Mouse (Mus musculus) MEL (cell line): Measurements from ENCODE around the gene Sh2d6. TPM values are rescaled to one million over a fixed set of nuclear protein-coding genes. Genes with fewer than 3 reads are reported as not detected.

Source experiments
- DNase-seq: peaks from one replicate; pipeline ENCODE4 v3.0.0; 2011; ENCODE audit warnings: low read depth, low spot score
- H3K27ac ChIP-seq: 2 replicates; pipeline ENCODE4 v1.5.1; 2012; ENCODE audit warnings: low read depth, mild to moderate bottlenecking, control low read depth, low read length, moderate library complexity; ENCODE audit not compliant: control insufficient read depth
- H3K27me3 ChIP-seq, 2 experiments: fragments of 150-350 bp in 1 of 2; sonication (generic) in 1 of 2; 2 replicates each; pipeline ENCODE4 v1.6.1; 2012; ENCODE audit warnings: low read length in 2 of 2, mild to moderate bottlenecking in 2 of 2, improper control_type of control experiment in 1 of 2, moderate library complexity in 1 of 2; ENCODE audit not compliant: insufficient read depth in 2 of 2, control insufficient read depth in 1 of 2
- H3K36me3 ChIP-seq, 2 experiments: 2 replicates each; pipeline ENCODE4 v1.6.1; 2012 to 2014; ENCODE audit warnings: low read length in 2 of 2, improper control_type of control experiment in 1 of 2, inconsistent platforms in 1 of 2, mild to moderate bottlenecking in 1 of 2; ENCODE audit not compliant: insufficient read depth in 2 of 2, control insufficient read depth in 1 of 2
- H3K4me1 ChIP-seq, 2 experiments: fragments of 150-350 bp in 1 of 2; sonication (generic) in 1 of 2; 2 replicates each; pipeline ENCODE4 v1.6.1; 2012; ENCODE audit warnings: low read length in 2 of 2, improper control_type of control experiment in 1 of 2, mild to moderate bottlenecking in 1 of 2; ENCODE audit not compliant: insufficient read depth in 2 of 2, control insufficient read depth in 1 of 2
- H3K4me3 ChIP-seq, 2 experiments: fragments of 150-350 bp in 1 of 2; sonication (generic) in 1 of 2; 2 replicates each; pipeline ENCODE4 v1.5.1; 2012; ENCODE audit warnings: low read depth in 2 of 2, low read length in 2 of 2, mild to moderate bottlenecking in 2 of 2, moderate library complexity in 2 of 2, control low read depth in 1 of 2, improper control_type of control experiment in 1 of 2; ENCODE audit not compliant: control insufficient read depth in 1 of 2, insufficient read depth in 1 of 2
- H3K79me2 ChIP-seq: 2 replicates; pipeline ENCODE4 v1.6.1; 2012; ENCODE audit warnings: mild to moderate bottlenecking, low read length, moderate library complexity; ENCODE audit not compliant: control insufficient read depth, poor library complexity, insufficient read depth
- H3K9ac ChIP-seq: 2 replicates; pipeline ENCODE4 v1.6.1; 2012; ENCODE audit warnings: low read depth, mild to moderate bottlenecking, control low read depth, low read length, moderate library complexity; ENCODE audit not compliant: control insufficient read depth, poor library complexity, severe bottlenecking
- H3K9me3 ChIP-seq: fragments of 150-350 bp; sonication (generic); replicated peaks from 2 replicates; pipeline ENCODE4 v1.6.1; 2012; ENCODE audit warnings: mild to moderate bottlenecking, low read length, improper control_type of control experiment, moderate library complexity; ENCODE audit not compliant: insufficient read depth
- BHLHE40 ChIP-seq: IDR thresholded peaks from 2 replicates; pipeline ENCODE4 v1.6.1; 2012; ENCODE audit warnings: low read depth, mild to moderate bottlenecking, inconsistent platforms, low read length, improper control_type of control experiment, borderline replicate concordance
- CHD1 ChIP-seq: IDR thresholded peaks from 2 replicates; pipeline ENCODE4 v1.6.1; 2012; ENCODE audit warnings: low read depth, mild to moderate bottlenecking, inconsistent platforms, low read length, improper control_type of control experiment
- CTCF ChIP-seq, 3 experiments: IDR thresholded peaks in 2 of 3; conservative IDR thresholded peaks in 1 of 3; 2 replicates each; pipeline ENCODE4 v1.5.1; 2011 to 2012; ENCODE audit warnings: low read length in 3 of 3, low read depth in 2 of 3, mild to moderate bottlenecking in 2 of 3, improper control_type of control experiment in 1 of 3, inconsistent platforms in 1 of 3, mixed read lengths in 1 of 3, moderate library complexity in 1 of 3; ENCODE audit not compliant: control insufficient read depth in 1 of 3, insufficient read depth in 1 of 3, poor library complexity in 1 of 3, severe bottlenecking in 1 of 3
- EP300 ChIP-seq, 2 experiments: IDR thresholded peaks; 2 replicates each; pipeline ENCODE4 v1.6.1; 2011; ENCODE audit warnings: improper control_type of control experiment in 2 of 2, low read length in 2 of 2, low read depth in 1 of 2, mild to moderate bottlenecking in 1 of 2
- ETS1 ChIP-seq: IDR thresholded peaks from 2 replicates; pipeline ENCODE4 v1.6.1; 2012; ENCODE audit warnings: low read depth, mild to moderate bottlenecking, inconsistent platforms, low read length, improper control_type of control experiment, moderate library complexity
- GABPA ChIP-seq: IDR thresholded peaks from 2 replicates; pipeline ENCODE4 v1.6.1; 2012; ENCODE audit warnings: low read depth, mild to moderate bottlenecking, inconsistent platforms, low read length, improper control_type of control experiment, moderate library complexity
- GATA1 ChIP-seq: IDR thresholded peaks from 2 replicates; pipeline ENCODE4 v1.6.1; 2011; ENCODE audit warnings: low read depth, low read length, improper control_type of control experiment
- HCFC1 ChIP-seq: IDR thresholded peaks from 2 replicates; pipeline ENCODE4 v1.6.1; 2012; ENCODE audit warnings: low read depth, mild to moderate bottlenecking, inconsistent platforms, low read length, improper control_type of control experiment, moderate library complexity
- MAX ChIP-seq: IDR thresholded peaks from 2 replicates; pipeline ENCODE4 v1.6.1; 2011; ENCODE audit warnings: low read length, improper control_type of control experiment
- MYB ChIP-seq: IDR thresholded peaks from 2 replicates; pipeline ENCODE4 v1.6.1; 2011; ENCODE audit warnings: mild to moderate bottlenecking, low read depth, low read length, improper control_type of control experiment
- NELFE ChIP-seq: IDR thresholded peaks from 2 replicates; pipeline ENCODE4 v1.6.1; 2011; ENCODE audit warnings: low read depth, low read length, improper control_type of control experiment
- RAD21 ChIP-seq: IDR thresholded peaks from 2 replicates; pipeline ENCODE4 v1.6.1; 2011; ENCODE audit warnings: mild to moderate bottlenecking, low read depth, low read length, improper control_type of control experiment
- SIN3A ChIP-seq: IDR thresholded peaks from 2 replicates; pipeline ENCODE4 v1.6.1; 2012; ENCODE audit warnings: low read length, improper control_type of control experiment, inconsistent platforms
- TBP ChIP-seq: IDR thresholded peaks from 2 replicates; pipeline ENCODE4 v1.8.0; 2011; ENCODE audit warnings: low read depth, low read length, improper control_type of control experiment
- TCF12 ChIP-seq: IDR thresholded peaks from 2 replicates; pipeline ENCODE4 v1.6.1; 2014; ENCODE audit warnings: low read depth, mild to moderate bottlenecking, inconsistent platforms, low read length, improper control_type of control experiment, moderate library complexity
- UBTF ChIP-seq: IDR thresholded peaks from 2 replicates; pipeline ENCODE4 v1.6.1; 2012; ENCODE audit warnings: low read depth, mild to moderate bottlenecking, inconsistent platforms, low read length, improper control_type of control experiment, moderate library complexity, borderline replicate concordance; ENCODE audit not compliant: insufficient read depth
- USF1 ChIP-seq: IDR thresholded peaks from 2 replicates; pipeline ENCODE4 v1.6.1; 2014; ENCODE audit warnings: low read depth, mild to moderate bottlenecking, inconsistent platforms, low read length, improper control_type of control experiment, moderate library complexity
- ZC3H11A ChIP-seq: IDR thresholded peaks from 2 replicates; pipeline ENCODE4 v1.6.1; 2012; ENCODE audit warnings: low read depth, mild to moderate bottlenecking, inconsistent platforms, low read length, improper control_type of control experiment
- polyA plus RNA-seq, 2 experiments: library from polyadenylated mRNA; stranded (reverse) in 1 of 2; unstranded in 1 of 2; fragments of >175 nt in 1 of 2; fragments of >200 nt in 1 of 2; gene quantifications; 2 replicates each; pipeline versions ENCODE4 v1.2.1 to v1.2.4; 2012; ENCODE audit warnings: low replicate concordance in 2 of 2, low read depth in 1 of 2; ENCODE audit not compliant: insufficient read length in 2 of 2, insufficient read depth in 1 of 2, missing spikeins in 1 of 2
- total RNA-seq: library from RNA; depleted of rRNA; stranded (reverse); fragments of 300-350 nt; gene quantifications from 2 replicates; pipeline ENCODE4 v1.2.3, GENCODE M21; 2012

Gene Sh2d6
- total and polyA plus RNA-seq, 3 experiments, result 0.17 TPM; not detected in 2

GRCm38 (mm10) chr6:72492892-72493291 is 28.6 kb downstream of the Sh2d6 start (continued):
- TF ChIP-seq SIN3A, result peak; percentile 73

- peaks cover 0 to 36% of the 10 kb centered on the region in 2 experiments; a peak in 2 of 4 replicates for H3K36me3 ChIP-seq
- H3K27ac ChIP-seq, result peak overlapping the region; percentile 40
- TF ChIP-seq EP300 (IDR thresholded peaks at IDR 0.05; ENCODE audit: low read depth in 1 of 2, low read length in 2 of 2), result peak; percentile 25 to 40; a peak in 2 of 4 replicates
- TF ChIP-seq HCFC1, result 0 out of 2 replicates have a peak, but pooled peaks have one; percentile 34
- TF ChIP-seq GATA1, result peak; percentile 55; the same call in 1 of the 2 replicates
- TF ChIP-seq MYB, result no peak
- TF ChIP-seq TCF12, result peak; percentile 45; the same call in 1 of the 2 replicates
- no peak for TF ChIP-seq ZC3H11A
- no peak for TF ChIP-seq BHLHE40
- no peak for TF ChIP-seq MAX
- 0 out of 2 replicates have a peak, but pooled peaks have one; percentile 44 for TF ChIP-seq ETS1
- TF ChIP-seq RAD21, result no peak
- TF ChIP-seq CTCF (IDR thresholded peaks at IDR 0.05 in 2 of 3, conservative IDR thresholded peaks at IDR 0.05 in 1 of 3; ENCODE audit: control insufficient read depth in 1 of 3, insufficient read depth in 1 of 3, low read depth in 2 of 3, low read length in 3 of 3, poor library complexity in 1 of 3, severe bottlenecking in 1 of 3), result no peak
- TF ChIP-seq UBTF, result no peak
- no peak for TF ChIP-seq NELFE
- TF ChIP-seq USF1, result peak; percentile 27; the same call in 1 of the 2 replicates
- DNase-seq, result peak; percentile 49
- no peaks in the 10 kb centered on the region for H3K9me3 ChIP-seq
- no peaks in the 10 kb centered on the region for H3K79me2 ChIP-seq
- no peaks in the 10 kb centered on the region for H3K27me3 ChIP-seq
- H3K4me3 ChIP-seq, result no peak overlapping the region
- H3K9ac ChIP-seq, result peak overlapping the region; percentile 14; the same call in 1 of the 2 replicates
- peaks cover 37 to 38% of the 10 kb centered on the region in 2 experiments for H3K4me1 ChIP-seq
Observed at GRCm38 (mm10) chr6:72491151-72491550, 30.4 kb downstream of the Sh2d6 start.

GRCm38 (mm10) chr6:72489534-72489933 is 32.0 kb downstream of the Sh2d6 start:
- TF ChIP-seq CTCF (IDR thresholded peaks at IDR 0.05 in 2 of 3, conservative IDR thresholded peaks at IDR 0.05 in 1 of 3; ENCODE audit: control insufficient read depth in 1 of 3, insufficient read depth in 1 of 3, low read depth in 2 of 3, low read length in 3 of 3, poor library complexity in 1 of 3, severe bottlenecking in 1 of 3) (no peak), ETS1 (no peak), GABPA (no peak), USF1 (no peak), CHD1 (no peak), TBP (no peak)
- Histone ChIP-seq H3K27ac (no peak overlapping the region), H3K4me3 (no peak overlapping the region), H3K36me3 (peaks cover 0 to 36% of the 10 kb centered on the region in 2 experiments; a peak in 2 of 4 replicates), H3K27me3 (no peaks in the 10 kb centered on the region), H3K9me3 (no peaks in the 10 kb centered on the region), H3K4me1 (peaks cover 32 to 38% of the 10 kb centered on the region in 2 experiments), H3K9ac (no peak overlapping the region), H3K79me2 (no peaks in the 10 kb centered on the region)
- DNase-seq, result no peak
